Mouse (Mus musculus) retina, embryonic 14.5 days (tissue): ENCODE data around the gene Plcxd2.
A peak's percentile ranks its signal among the peaks of the same experiment; 100 is the strongest.

Experiments
- DNase-seq: peaks from one replicate; pipeline ENCODE4 v3.0.0-alpha.2; 2015; ENCODE audit warnings: low spot score

Gene Plcxd2

DNA sequence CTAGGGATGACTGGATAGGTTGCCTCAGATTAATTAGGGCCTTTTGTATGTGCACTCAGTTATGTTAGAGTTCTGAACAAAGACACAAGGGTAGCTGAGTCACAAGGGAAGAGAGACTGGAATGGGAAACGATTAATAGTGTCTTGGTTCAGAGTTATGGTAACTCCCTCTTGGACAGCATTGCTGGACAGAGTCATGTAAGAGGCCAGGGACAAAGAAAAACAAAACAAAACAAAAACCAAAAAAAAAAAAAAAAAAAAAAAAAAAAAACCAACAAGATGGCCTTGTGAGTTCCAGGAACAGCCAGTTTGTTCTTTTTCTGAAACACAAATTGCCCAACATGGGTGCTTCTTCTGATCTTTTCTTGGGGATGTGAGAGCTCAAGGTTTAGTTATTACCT, 23.8 kb downstream of the Plcxd2 start:
- no peak for DNase-seq

DNA sequence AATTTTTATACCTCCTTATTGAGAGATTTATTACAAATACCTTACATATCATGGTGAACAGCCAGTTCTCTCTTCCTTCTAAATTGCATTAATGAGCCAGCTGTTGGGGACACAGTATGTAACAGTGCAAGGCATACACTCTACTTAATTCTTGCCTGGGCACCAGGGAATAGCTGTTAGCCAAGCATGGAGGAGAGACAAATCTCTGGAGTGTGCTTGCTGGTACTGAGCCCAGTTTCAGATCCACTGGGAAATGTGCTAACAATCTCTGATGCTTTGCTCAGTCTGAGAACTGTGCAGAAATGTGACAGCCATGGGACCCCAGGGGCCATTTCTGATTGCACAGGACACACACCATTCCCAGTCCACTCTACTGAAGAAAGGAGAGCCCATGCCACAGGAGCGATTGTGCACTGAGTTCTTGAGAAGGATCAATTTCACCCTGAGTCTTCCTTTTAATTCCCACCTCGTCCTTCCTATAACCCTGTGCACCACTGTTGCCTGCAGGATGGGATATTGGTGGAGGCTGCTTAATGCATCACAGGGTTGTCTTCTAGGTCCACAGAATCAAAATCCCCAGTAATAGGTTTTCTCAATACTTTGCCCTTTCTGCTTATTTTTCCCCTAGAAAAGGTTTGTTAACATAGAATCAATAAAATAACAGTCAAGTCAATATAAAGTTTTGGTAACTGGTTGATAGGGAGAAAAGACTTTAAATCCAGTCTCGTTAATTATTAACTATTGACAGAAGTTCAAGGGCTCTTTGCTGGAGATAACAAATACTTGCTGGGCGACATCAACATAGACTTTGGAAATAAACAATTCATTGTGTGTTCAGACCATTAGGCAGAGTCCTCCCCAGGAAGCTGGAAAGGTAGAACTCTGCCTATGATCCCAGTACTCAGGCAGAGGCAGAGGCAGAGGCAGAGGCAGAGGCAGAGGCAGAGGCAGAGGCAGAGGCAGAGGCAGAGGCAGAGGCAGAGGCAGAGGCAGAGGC, 25.1 kb downstream of the Plcxd2 start:
- DNase-seq = no peak

DNA sequence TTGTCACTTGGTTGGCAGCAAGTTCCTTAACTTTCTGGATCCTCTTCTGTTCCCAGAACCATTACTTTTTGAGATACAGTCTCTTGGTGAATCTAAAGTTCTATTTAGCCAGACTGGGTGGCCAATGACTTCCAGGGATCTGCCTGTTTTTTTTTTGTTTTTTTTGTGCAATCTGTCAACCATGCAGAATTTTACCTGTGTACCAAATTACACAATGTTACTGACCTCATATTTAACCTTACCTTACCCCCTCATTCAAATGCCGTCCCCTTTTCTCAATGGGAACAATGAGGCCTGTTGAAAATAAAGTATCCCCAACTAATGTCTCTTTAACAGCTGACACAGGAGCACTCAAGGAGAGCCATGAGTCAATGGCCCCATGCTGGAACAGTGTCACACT, 33.8 kb downstream of the Plcxd2 start:
- DNase-seq = no peak

DNA sequence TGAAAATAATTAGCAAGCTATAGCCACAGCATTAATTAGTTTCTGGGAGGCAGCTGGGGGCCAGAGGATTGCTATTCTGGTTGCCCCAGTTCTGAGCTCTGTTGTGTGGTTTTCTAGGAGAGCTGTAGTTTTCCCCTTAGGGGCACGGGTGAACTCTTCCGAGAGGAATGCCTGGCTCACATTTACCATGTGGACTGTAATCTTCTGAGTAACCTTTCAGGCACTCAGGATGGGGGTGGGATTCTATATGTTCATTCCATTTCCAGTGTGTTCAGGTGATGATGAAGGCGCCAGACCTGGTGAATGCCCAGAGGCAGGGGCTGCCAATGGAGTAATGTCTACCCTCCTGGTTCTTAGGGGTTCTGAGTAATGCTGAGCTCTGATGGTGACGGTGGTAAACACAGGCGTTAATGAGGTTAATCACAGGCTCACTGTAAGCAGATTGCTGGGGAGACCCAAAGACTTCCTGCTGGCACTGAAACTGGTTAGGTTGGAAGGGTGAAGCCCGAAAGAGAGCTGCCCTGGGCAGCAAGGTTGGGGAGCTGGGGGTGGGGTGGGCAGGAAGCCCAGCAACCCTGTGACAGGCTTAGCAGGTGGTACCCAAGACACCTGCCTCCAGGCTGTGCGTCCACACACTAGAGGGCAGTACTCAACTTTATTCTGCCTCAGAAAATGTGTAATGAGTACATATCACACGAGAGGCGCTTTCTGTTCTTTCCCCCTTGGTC, 35.9 kb downstream of the Plcxd2 start:
- no peak for DNase-seq

DNA sequence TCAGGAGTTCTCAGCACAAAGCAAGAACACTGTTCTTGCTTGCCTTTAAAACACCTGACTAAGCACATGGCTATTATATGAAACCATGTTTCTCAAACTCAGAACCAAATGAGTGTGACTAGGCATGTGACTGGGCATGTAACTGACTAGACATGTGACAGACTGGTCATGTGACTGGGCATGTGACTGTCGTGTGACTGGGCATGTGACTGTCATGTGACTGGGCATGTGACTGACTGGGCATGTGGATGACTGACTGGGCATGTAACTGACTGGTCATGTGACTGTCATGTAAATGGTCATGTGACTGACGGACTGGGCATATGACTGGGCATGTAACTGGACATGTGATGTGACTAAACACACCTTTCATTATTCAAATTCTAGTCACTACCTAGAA, 39.8 kb downstream of the Plcxd2 start:
- DNase-seq = no peak

DNA sequence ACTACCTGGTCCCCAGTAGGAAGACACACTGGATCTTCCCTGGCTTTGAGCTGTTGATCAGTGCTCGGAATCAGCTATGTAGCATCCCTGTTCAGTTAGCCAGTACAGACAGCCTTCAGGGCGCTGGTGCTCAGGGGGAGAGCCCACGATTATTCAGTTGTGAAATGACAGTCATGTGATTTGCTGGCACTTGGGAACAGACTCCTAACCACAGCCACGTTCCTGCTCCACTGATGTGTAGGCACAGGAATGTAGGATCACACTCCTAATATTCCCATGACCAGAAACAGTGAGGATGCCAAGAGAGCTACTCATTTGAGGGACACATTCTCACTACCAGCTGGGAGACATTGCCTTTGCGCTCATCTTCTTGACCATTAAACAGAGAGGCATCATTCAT, 41.3 kb downstream of the Plcxd2 start:
- DNase-seq = no peak

DNA sequence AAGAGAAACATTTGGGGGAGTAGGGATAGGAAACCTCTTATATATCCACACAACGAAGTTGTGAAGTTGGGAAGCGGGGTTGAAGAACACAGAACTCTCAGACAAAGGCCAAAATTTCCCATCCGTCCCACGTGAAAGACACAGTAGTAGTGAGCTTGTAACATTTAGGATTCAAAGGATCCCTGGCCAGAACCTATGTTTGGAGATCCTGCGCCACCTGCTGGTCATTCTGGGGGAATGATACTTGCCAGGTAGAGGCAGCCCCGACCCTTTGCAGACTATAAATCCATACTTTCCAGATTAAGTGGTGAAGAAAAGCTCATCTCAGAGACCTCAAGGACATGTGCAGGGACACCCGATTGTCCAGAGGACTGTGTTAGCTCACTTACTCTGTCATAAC, 42.5 kb downstream of the Plcxd2 start:
- DNase-seq = peak; percentile 89

DNA sequence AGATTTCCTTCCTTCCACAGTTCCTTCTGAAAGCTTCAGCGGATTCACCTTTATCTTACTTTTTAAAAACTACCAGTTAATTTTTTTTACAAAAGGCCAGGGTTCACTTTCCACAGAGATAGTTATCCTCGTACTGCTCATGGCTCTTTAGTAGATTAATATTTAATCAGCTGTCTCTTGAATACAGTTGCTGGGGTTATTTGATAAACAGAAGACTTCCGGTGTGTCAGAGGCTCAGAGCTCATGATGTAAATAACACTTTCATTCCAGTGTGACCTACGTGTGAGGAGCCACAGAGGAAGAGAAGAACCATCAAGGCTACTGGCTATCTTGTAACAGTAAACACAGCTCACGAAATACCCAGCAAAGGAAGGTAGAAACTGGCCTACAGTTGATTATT, 43.4 kb downstream of the Plcxd2 start:
- DNase-seq = no peak

DNA sequence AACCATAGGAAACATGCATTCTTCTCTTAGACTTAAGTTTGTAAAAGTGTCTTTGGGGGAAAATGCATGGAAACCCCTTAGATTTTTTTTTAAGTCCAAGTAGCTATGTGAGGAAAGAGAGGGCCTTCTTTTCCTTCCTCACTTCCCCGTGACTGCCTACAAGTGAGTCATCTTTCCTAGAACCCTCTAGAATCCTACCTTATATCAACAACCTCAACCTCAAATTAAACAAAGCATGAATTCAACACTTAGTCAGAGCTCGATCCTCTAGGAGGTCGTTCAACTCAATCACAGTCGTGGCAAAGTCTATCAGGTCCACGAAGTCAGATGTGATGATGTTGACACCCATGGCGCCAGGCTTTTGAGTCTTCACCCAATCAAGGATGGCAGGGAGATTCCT, 45.2 kb downstream of the Plcxd2 start:
- DNase-seq = no peak

DNA sequence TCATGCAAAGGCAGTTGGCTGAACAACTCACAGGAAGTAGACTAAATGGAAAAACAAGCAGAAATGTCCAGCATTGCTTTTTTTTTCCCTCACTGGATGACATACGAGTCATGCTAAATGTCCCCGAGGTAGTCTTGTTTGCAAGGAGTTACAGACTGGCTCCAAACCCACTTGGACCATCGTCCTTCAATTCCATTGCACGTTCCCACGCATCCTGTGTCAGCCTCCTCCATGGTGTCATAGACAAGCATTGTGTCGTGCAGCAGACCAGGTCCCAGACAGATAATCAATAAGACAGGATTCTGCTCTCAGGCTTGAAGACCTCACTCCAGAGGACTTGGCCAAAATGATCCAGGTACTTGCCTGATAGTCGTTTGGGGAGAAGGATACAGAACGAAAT, 46.2 kb downstream of the Plcxd2 start:
- no peak for DNase-seq

DNA sequence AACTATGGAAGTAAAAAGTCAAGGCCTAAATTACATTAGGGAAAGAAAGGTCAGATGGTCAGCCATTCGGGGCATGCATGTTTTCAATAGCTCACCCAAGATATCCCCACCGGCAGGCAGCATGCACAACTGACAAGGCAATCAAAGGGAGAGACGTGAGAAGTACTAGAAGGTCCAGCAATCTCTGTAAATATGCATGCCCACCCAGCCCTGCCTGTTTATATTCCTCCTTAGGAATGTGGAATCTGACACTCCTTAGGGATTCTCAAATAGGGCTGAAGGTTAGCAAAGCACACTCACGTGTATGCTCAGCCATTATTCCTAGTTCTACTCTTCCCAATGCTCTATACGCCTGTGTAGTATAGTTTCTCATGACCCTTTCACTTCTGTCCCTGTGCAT, 46.9 kb downstream of the Plcxd2 start:
- DNase-seq = no peak

DNA sequence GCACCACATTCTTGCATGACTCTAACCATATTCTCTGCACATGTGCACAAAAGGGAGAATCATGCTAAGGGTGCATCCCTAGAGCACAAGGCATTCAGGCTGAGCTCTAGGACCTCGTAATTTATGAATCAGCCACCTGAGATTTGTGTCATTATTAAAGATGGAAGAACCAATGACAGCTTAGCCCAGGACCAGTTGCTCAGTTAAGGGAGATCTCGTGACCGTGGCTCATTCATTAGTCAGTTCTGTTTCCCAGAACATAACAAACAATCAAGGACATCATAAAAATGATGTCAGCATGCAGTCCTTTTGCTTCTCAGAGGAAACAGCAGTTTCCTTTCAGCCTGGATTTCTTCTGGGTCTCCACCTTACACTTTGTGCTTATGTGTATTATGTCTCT, 49.0 kb downstream of the Plcxd2 start:
- DNase-seq = no peak

DNA sequence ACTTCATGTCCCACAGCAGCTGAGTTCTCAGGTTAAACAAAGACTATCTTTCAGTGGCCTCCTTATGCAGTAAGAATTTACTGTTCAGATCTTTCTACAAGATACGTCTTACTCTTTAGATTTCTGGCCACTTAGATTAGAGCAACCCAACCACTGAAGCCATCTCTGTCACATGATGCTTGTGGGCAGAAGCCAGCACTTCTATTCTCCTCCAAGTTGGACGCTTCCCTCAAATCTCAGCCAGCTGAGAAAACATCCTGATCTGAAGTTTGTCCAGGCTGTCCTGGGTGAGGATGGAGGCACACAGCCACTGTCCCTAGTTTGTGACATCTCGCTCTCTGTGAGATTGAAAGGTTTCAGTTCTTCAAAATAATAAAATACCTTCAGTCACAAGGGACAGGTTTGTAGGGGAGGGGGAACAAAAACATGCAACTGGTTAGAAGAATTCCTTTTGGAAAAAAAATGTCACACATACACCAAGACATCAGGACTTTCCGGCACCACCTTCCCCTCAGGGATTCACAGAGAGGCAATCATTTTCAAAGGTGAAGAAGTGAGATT, 53.5 kb downstream of the Plcxd2 start:
- DNase-seq = no peak

DNA sequence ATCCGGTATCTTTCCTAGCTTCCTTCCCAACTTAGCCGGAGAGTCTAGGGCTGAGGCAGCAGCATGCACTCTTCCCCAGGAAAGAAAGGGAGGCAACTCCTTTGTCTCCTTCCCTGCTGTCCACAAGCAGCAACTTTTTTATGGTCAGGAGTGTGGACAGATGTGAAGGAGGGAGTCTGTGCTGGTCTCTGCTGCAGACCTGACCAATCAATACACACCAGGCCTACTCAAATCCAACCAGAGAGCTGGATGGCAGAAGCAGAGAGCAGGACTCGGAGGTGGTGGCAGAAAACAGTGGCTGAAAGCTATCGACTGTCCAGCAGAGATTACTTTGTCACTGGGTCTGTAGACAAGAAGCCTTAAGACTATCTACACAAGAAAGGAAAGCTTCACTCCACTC, 56.6 kb downstream of the Plcxd2 start, which contains the start of gene Phldb2:
TSS of gene Phldb2 (minus strand) at position 205 of the 400 bp plus-strand sequence.
- no peak for DNase-seq

DNA sequence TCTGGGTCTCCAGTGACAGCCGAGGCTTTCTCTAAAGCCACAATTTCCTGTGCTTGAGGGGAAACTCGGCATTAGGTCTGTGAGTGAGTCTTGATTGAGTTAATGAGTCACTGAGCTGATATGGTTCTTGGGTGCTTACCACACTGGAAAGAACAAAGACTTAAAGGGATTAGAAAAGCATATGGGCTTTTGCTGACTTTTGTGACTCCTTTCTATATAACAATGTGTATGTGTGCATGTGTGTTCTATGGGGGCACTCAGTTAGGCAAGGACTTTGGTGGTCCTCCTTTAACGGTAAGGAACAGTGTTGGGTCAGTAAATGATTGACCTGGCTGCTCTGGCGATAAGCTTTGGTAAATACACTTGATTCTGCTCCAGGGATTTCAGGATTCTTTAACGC, 57.5 kb downstream of the Plcxd2 start:
- DNase-seq = no peak

DNA sequence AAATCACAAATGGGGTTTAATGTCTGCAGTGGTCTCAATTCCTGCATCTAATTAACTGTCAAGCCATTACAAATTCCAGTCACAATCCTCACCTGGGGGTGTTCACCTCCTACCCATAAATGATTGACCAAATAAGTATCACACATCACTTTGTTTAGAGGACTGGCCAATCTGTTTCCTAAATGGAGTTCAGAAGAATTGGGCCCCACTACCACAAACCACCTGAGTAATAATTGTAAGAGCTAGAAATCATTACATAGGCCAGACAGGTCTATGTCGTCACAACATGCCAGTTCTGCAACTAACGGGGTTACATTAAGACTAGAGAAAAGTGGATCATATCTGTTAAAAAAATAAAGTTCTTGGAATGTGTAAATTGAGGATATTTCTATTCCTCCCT, 58.0 kb downstream of the Plcxd2 start:
- DNase-seq = no peak

DNA sequence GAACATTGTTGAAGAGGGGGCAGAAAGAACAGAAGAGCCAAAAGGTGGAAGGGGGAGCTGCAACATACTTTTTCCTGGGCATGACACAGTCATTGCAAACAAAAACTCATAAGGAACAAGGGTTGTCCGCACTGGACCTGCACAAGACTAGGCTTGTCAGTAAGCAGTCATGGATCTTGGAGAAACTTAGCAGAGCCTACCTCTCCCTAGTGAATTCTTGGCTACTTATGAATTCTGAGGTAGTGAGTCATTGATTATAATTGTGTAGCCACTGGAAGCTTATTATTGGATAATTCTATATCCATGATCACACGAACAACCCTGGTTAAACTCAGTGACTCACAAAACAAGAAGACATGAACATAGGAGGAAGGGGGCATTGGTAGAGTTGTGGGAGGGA, 63.7 kb downstream of the Plcxd2 start:
- DNase-seq = no peak

DNA sequence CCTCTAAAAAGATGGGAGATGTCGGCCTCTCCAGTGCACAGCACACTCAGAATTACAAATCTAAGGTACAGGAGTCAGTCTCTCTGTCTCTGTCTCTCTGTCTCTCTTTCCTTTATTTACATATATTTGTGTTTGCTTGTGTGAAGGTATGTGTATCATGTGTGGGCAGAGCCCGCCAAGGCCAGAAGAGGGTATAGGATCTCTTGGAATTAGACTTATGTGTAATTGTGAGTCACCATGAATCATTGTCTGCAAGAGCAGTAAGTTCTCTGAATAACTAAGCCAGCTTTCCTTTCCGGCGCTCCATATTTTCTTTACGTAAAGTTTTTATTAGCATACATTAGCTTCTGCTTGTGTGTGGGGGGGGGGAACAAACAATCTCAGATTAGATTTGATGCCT, 64.4 kb downstream of the Plcxd2 start:
- DNase-seq = no peak

DNA sequence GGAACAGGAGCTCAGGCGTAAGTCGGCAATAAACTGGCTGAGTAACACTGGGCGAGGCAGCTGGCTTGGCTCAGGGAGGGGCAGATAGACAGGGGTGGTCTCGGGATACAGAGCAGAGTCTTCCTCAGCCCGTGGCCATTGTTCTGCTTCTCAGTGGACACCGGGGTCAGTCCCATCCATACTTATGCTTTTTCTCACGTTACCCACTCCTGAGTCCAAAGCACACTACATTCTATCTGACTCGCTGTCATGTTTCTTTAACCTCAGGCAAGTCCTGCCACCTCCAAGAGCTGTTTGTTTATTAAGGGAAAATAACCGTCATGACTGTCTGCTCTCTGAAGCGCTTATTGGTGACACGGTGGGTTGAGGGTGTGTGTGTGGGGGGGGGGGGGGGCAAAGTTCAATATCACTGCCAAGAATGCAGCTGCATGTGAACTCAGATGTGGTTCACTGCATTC, 64.8 kb downstream of the Plcxd2 start:
- DNase-seq = no peak

DNA sequence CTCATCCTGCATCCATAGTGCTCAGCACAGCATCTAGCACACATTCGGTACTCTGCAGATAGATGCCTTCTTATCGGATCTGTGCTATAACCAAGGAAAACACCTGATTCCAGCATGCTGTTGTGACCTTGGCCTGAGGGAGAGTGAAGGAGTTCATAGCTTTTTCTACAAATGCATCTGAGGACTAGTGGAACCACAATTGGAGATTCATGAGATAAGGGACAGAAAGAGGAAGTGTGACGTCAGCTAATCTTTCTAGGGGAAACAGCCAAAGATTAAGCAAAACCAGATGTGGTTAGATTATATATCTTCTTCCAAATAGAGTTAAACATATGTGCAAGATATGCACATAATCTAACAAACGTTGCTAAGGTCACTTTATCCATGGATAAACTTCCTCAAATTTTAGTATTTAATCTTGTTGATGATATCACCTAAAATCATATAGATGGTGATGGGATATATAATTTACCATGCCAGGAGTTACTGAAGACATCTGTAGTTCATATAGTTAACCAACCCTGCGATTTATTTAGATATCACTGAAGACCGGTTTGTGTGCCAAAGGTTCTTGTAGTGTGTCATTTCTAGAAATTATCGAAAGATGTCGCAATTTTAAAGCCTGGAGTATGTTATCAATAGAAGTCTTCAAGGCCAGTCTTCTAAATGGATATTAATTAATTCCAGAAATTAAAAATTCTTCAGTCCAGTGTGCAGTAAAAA, 67.7 kb downstream of the Plcxd2 start:
- no peak for DNase-seq

DNA sequence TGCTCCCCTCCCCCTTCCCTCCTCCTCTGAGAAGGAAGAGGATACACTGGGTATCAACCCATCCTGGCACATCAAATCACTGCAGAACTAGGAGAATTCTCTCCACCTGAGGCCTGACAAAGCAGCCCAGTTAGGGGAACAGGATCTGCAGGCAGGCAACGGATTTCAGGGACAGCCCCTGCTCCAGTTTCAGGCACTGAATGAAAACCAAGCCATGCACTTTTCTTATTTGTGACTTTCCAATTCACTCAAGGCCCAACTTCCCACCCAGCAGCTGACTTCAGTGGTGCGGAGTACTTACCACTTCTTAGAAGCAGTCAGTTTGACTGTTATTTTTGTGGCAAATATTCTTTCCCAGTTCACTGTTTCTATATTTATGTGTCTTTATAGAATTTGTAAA, 69.3 kb downstream of the Plcxd2 start:
- no peak for DNase-seq

DNA sequence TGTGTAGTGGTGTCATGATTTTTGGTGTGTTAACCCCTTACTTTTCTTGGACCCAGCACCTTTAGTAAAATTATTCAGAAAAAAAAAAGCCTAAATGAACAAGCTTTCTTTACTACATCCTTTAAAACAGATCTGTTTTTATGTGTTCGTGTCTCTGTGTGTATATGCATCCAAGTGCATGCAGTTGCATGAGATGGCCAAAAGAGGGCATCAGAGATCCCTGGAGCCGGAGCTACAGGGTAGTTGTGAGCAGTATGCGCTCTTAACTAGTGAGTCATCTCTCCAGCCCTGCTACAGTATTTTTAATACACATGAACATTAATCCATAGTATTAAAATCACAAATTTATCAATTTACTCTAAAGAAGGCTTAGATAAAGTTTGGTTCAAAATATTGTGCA, 70.6 kb downstream of the Plcxd2 start:
- DNase-seq = no peak
